Mouse (Mus musculus) retina, embryonic 14.5 days (tissue): ENCODE measurements around the gene Nosip.
"Not testable (repeated sequence)": the region's sequence is repeated elsewhere in the genome, so short reads cannot be mapped to it uniquely, and the experiment has no call there.

Experiments
- DNase-seq: peaks from one replicate; pipeline ENCODE4 v3.0.0-alpha.2; 2015; ENCODE audit warnings: low spot score

Nosip gene

DNA sequence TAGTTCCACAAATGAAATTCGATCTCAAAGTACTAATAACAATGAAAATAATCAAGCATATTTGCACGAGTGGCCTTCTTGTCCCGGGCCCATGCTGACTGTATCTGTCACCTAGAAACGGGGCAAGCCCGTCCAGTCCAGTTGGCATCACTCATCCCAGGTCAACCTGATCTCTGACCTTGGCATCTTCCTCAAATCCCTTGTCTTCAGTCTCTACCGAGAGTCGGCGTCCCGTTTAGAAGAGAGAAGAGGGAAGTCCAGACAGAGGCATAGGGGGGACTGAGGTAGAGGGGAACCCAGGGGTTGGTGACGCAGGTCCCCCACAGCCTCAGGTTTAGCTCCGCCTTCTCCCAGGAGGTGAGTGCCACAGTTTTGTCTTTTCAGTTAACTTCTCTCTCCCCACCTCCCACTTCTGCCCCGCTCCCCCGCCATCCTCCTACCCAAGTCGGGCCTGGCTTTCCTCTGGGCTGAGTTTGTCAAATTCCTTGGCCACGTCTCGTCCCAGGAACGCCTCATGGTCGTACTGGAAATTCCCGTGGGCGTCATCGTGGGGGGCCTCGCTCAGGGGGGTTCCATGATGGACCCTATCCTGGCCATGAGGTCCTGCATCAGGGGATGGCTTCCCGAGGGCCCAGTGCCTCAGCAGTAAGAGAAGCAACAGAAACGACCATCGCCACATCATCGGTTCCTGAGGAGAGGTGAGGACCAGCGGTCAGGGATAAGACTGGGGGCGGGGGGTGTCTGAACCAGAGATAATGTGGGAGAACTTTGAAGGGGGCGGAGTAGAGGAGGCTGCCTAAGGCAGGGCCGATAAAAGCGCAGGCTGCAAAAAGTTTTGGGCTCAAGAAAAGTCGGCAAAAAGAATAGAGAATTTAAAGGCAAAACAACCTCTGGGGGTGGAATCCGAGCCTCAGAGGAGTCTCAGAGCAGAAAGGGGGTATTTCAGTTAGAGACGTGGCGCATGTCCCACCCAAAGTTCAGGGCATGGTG is 29.1 kb downstream of the Nosip start:
- DNase-seq = peak; percentile 20

GRCm38 (mm10) chr7:45092048-45092447 is 29.8 kb downstream of the Nosip start, which contains the start of gene Rcn3:
Gene Rcn3 (minus strand): TSS chr7:45092221.
- peak; percentile 92 for DNase-seq

DNA sequence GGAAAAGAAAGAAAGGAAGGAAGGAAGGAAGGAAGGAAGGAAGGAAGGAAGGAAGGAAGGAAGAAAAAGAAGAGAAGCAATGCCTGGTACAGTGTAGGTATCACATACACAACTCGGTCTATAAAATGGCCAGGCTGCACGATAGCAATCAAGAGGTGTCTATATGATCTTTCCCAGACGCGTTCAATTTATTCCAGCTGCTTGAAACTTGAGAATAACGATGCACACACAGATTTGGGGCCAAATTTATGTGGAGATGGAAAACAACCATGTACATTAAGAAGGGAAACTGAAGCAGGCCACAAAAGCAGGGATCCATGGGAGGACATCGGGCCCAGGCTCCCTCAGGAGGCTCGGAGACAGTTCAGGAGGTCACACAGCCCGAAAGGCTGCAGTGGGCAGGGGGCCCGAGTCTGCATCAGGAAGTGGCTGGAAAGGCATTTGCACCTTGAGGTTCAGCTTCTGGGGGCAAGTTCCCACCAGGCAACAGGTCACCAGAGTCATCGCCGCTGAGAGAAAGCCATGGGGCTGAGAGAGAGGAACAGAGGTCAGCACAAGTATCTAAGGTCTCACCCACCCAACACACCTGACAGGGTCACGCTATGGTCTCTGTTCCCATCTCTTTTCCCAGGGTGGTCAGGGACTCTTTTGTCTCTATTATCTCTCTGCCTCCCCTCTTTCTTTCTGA is 30.7 kb downstream of the Nosip start:
- DNase-seq = no peak

DNA sequence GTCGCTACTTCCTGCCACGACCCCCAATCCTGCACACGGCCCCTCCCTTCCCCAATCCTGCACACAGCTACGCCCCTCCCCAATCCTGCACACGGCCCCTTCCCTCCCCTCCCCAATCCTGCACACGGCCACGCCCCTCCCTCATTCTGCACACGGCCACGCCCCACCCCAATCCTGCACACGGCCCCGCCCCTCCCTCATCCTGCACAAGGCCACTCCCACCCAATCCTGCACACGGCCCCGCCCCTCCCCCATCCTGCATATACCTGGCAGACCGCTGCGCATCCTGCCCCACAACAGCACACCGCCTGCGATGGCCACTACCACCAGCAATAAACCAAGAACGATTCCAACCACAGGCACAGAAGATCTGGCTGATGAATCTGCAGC is 31.3 kb downstream of the Nosip start:
- DNase-seq = no peak

DNA sequence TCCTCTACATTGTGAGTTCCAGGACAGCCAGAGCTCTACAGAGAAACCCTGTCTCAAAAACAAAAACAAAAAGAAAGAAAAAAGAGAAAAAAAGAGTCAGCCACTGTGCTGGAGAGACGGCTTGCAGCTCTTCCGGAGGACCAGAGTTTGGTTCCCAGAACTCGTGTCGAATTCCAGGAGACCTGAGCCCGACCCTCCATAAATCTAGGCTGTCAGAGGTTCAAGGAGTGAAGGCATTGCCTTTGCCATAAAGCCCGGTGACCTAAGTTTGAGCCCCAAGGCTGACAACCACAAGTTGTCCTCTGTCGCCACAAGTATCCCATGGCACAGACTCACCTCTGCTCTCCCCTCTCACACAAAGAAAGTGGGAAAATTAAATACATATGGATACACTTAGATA is 31.9 kb downstream of the Nosip start:
- no peak for DNase-seq

DNA sequence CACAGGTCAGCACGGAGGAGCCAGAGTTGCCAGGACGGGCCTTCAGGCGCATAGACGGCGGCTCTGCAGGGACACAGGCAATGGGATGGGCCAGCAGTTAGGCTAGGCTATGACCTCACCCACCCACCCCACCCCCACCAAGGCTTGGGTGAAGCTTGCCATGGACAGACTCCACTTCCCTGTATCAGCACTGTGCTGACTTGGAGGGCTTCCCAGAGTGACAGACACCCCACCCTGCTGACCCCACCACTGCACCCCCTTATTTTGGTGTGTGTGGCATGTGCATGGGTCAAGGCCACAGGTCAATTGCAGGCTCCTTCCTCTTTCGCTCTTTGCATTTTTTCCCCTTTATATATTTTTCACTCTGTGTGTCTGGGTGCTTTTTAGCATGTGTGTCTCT is 33.1 kb downstream of the Nosip start:
- no peak for DNase-seq

- not testable (repeated sequence) for DNase-seq
Observed at GRCm38 (mm10) chr7:45095965-45096364, 33.7 kb downstream of the Nosip start.

GRCm38 (mm10) chr7:45097479-45097878 is 35.2 kb downstream of the Nosip start:
- DNase-seq = no peak

DNA sequence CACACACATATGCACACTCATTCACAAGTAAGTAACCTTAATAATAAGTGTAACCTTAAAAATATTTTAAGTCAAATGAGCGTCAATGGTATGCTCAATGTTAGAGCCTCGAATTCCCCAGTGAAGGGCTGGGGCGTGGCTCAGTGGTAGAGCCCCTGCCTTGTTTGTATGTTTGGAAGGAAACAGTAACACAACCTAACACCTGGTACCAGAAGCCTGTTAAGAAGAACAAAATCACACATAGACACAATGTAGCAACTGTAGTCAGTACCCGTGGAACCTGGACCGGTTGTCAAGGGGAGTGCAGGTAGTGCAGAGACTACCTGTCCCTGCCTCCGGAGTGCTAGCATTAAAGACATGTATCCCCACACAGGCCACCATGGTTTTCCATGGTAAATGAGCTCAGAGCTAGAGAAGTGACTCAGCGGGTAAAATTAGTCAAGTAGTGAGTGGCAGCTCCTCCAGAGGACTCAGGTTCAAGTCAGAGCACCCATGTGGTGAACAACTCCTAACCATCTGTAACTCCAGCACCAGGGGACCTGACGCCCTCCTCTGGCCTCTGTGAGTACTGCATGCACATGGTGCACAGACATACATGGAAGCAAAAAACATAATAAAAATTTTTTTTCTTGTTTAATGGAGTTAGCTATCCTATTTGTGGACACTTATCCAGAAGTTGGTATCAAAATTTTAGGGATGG is 36.5 kb downstream of the Nosip start:
- no peak for DNase-seq

DNA sequence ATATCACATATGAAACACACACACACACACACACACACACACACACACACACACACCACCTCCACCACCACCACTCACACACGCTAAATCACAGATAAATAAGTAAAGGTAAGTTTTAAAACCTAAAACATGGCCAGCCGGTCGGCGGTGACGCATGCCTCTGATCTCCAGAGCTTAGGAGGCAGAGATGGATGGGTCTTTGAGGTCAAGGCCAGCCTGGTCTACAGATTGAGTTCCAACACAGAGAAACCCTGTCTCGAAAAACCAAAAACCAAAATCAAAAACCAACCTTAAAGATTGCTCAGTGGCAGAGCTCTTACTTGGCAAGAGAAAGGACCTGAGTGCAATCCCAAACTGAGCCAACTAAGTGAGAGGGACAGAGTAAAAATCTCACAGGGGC is 37.8 kb downstream of the Nosip start:
- DNase-seq = no peak

DNA sequence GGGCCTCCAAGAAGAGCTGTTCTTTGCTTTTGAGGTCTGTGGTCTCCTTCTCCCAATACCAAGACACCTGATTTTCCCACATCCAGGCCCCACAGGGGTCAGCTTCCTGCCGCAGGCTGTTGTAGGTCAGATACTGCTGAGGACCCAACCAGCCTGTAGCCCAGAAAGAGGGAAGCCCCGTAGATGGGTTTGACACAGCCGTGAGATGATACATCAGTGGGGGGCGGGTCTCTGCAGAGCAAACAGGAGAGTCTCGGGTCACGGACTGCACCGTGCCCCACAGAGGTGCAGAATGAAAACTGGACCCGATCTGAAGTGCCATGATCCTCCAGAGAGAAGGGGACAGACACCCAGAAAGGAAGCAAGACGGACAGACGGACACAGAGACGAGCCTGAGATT is 40.2 kb downstream of the Nosip start:
- DNase-seq = no peak

DNA sequence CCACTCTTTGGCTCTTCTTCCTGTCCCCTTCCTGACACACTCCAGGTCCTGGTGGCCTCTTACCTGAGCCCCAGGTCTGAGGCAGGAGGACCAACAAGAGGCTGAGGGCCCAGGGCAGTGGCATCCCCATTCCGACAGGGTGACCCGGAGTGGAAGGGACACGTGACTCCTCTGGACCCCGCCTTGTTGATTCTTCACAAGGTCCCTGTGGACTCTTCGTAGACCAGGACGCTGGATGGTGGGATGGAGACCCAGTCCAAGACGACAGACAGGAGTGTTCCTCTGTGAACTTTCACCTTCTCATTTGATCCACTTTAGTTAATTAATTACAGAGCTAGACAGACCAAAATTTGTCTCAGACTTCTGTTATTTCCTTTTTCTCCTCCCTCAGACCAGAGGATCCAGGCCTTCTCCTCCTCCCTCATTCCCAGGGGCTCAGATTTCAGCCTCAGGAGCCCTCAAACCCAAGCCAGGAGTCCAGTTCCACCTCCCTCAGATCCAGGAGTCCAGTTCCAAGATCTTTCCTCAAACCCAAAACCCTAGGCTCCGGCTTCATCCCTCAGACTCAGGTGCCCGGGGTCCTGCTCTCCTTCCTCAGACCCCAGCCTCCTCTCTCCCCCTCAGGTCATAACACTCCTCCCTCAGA is 40.8 kb downstream of the Nosip start:
- DNase-seq = no peak

- DNase-seq = no peak
Observed at GRCm38 (mm10) chr7:45103652-45104180, 41.5 kb downstream of the Nosip start, which contains the start of gene Fcgrt. Gene Fcgrt (minus strand): TSS chr7:45103851.

- DNase-seq = no peak
Observed at GRCm38 (mm10) chr7:45104941-45105340, 42.7 kb downstream of the Nosip start.

DNA sequence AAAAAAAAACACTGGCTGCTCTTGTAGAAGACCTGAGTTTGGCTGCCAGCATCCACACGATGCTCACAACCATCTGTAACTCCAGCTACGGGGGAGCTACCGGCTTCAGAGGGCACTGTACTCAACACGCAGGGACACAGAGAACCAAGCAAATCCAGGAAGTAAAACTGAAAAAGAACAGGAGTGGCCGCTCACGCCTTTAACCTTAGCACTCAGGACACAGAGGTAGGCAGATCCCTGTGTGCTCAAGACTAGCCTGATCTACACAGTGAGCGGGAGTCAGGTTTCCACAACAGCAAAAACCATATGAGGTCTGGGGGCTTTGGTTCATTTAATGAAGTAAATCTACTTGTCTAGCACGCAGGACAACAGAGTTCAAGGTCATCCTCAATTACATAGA is 43.3 kb downstream of the Nosip start:
- no peak for DNase-seq

GRCm38 (mm10) chr7:45106441-45106840 is 44.2 kb downstream of the Nosip start:
- DNase-seq = no peak

GRCm38 (mm10) chr7:45107052-45107645 is 44.9 kb downstream of the Nosip start:
- DNase-seq = no peak

DNA sequence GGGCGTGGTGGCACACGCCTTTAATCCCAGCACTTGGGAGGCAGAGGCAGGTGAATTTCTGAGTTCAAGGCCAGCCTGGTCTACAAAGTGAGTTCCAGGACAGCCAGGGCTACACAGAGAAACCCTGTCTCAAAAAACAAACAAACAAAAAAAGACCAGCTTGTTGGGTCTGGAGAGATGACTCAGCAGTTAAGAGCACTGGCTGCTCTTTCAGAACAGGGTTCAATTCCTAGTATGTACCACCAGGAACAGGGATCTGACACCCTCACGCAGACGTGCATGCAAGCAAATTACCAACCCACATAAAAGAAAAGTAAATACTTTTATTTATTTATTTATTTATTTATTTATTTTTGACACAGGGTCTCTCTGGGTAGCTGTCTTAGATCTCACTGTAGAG is 47.9 kb downstream of the Nosip start:
- not testable (repeated sequence) for DNase-seq

- no peak for DNase-seq
Observed at GRCm38 (mm10) chr7:45111940-45112339, 49.7 kb downstream of the Nosip start.

DNA sequence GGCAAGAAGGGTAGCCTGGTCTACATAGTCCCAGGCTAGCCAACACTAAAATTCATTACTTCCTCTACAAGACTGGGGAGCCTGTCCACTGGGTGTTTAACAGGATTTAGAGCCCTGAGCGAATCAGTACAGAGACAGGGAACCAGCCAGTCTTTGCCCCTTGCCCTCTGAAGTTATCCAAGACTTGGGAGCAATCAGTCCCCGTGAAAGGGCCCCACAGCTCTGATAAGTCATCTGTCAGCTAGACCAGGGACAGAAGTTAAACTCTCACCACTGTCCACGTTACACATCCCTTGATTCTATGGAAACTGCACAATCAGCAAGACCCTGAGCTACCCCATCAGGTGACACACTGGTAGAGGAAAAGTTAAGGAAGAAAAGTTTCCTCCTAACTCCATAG is 50.3 kb downstream of the Nosip start:
- DNase-seq = no peak

- DNase-seq = no peak
Observed at GRCm38 (mm10) chr7:45113476-45113875, 51.2 kb downstream of the Nosip start.
